Mouse (Mus musculus) Patski (cell line): ENCODE data around the gene Gad2. TPM values are rescaled to one million over a fixed set of nuclear protein-coding genes. Genes with fewer than 3 reads are reported as not detected.

Source experiments
- ATAC-seq: fragments of 100-300 bp; one replicate; pipeline ENCODE4 v1.8.0; 2021
- CTCF ChIA-PET: fragments of 350-600 bp; sonication (Branson Sonifier 250); formaldehyde crosslinking; loops from one replicate; lab custom pipeline; 2022; ENCODE audit warnings: inconsistent platforms; lab: Charles Lee
- POLR2A ChIA-PET: fragments of 350-600 bp; sonication (Branson Sonifier 250); formaldehyde crosslinking; loops from one replicate; lab custom pipeline; 2022; ENCODE audit warnings: antibody characterized with exemption, inconsistent platforms; lab: Charles Lee
- DNase-seq: peaks from one replicate; pipeline ENCODE4 v3.0.0-alpha.2; 2011; ENCODE audit warnings: low read depth, low spot score
- H3K27me3 ChIP-seq: fragments of 371-371 bp; one replicate; pipeline ENCODE4 v1.5.1; 2021
- CTCF ChIP-seq: fragments of 100-300 bp; IDR thresholded peaks from one replicate; pipeline ENCODE4 v1.5.1; 2021
- in situ Hi-C: fragments of 300-500 bp; cut with MboI; formaldehyde crosslinking; loops from 3 replicates; pipeline ENCODE4 v1.11.1; 2018; ENCODE audit warnings: low pct_unique_long_range_greater_than_20kb, mixed read lengths
- polyA plus RNA-seq: library from polyadenylated mRNA; unstranded; gene quantifications from one replicate; pipeline ENCODE4 v1.2.3, GENCODE M21; 2021

The Gad2 gene
- polyA plus RNA-seq, 1 experiment from 2014 or later: not detected

- ATAC-seq (peak; percentile 35), DNase-seq (no peak)
- ChIA-PET CTCF (no interaction called here), POLR2A (no interaction called here)
- TF ChIP-seq CTCF: no peak
- no peaks in the 10 kb centered on the region for H3K27me3 ChIP-seq
- in situ Hi-C loops: no loop called here
These were observed 29.8 kb downstream of the Gad2 start for GRCm38 (mm10) chr2:22651826-22652225.

- no peak for TF ChIP-seq CTCF
- in situ Hi-C loops: no loop called here
- DNase-seq: no peak
- ATAC-seq: no peak
- no peaks in the 10 kb centered on the region for H3K27me3 ChIP-seq
- ChIA-PET CTCF (no interaction called here), POLR2A (no interaction called here)
These were observed 41.7 kb downstream of the Gad2 start for GRCm38 (mm10) chr2:22663731-22664130.

- in situ Hi-C loops: no loop called here
- ATAC-seq: no peak
- no peaks in the 10 kb centered on the region for H3K27me3 ChIP-seq
- POLR2A ChIA-PET: interaction anchor here (0.7 kb wide), 1 partner anchor 17 kb away, joined by 3 read pairs; no protein-coding TSS in a partner anchor
- TF ChIP-seq CTCF: no peak
- DNase-seq: no peak
- CTCF ChIA-PET: interaction anchor here (1.3 kb wide), 1 partner anchor 18 kb away, joined by 3 read pairs; no protein-coding TSS in a partner anchor
These were observed 48.4 kb downstream of the Gad2 start for GRCm38 (mm10) chr2:22670415-22670814.

GRCm38 (mm10) chr2:22671348-22671747 is 49.3 kb downstream of the Gad2 start:
- TF ChIP-seq CTCF: no peak
- ATAC-seq (no peak), DNase-seq (peak; percentile 2)
- no peaks in the 10 kb centered on the region for H3K27me3 ChIP-seq
- CTCF ChIA-PET: no interaction called here
- in situ Hi-C loops: no loop called here
- POLR2A ChIA-PET: no interaction called here

- no peak for DNase-seq
- no peaks in the 10 kb centered on the region for H3K27me3 ChIP-seq
- in situ Hi-C loops: no loop called here
- ATAC-seq: no peak
- CTCF ChIA-PET: no interaction called here
- POLR2A ChIA-PET: no interaction called here
- no peak for TF ChIP-seq CTCF
These were observed 55.1 kb downstream of the Gad2 start for GRCm38 (mm10) chr2:22677066-22677465.

GRCm38 (mm10) chr2:22679944-22680343 is 57.9 kb downstream of the Gad2 start:
- CTCF ChIA-PET: no interaction called here
- TF ChIP-seq CTCF: no peak
- POLR2A ChIA-PET: no interaction called here
- in situ Hi-C loops: no loop called here
- ATAC-seq: no peak
- DNase-seq: no peak
- no peaks in the 10 kb centered on the region for H3K27me3 ChIP-seq

- no peak for ATAC-seq
- in situ Hi-C loops: no loop called here
- TF ChIP-seq CTCF: no peak
- ChIA-PET CTCF (no interaction called here), POLR2A (no interaction called here)
- DNase-seq: no peak
- H3K27me3 ChIP-seq: no peaks in the 10 kb centered on the region
These were observed 68.0 kb downstream of the Gad2 start for GRCm38 (mm10) chr2:22689969-22690368.

GRCm38 (mm10) chr2:22704780-22705727 is 83.0 kb downstream of the Gad2 start:
- in situ Hi-C loops: loop anchor here (25.0 kb wide), 1 partner anchor 1418 kb away; no protein-coding TSS in a partner anchor
- DNase-seq: no peak
- ATAC-seq: no peak

GRCm38 (mm10) chr2:22706233-22706632 is 84.2 kb downstream of the Gad2 start:
- POLR2A ChIA-PET: no interaction called here
- DNase-seq: no peak
- CTCF ChIA-PET: no interaction called here
- no peaks in the 10 kb centered on the region for H3K27me3 ChIP-seq
- TF ChIP-seq CTCF: no peak
- ATAC-seq: no peak
- in situ Hi-C loops: loop anchor here (25.0 kb wide), 1 partner anchor 1419 kb away; no protein-coding TSS in a partner anchor

More at GRCm38 (mm10) chr2:22704780-22705727, 83.0 kb downstream of the Gad2 start:
- no peaks in the 10 kb centered on the region for H3K27me3 ChIP-seq
- TF ChIP-seq CTCF: no peak
- ChIA-PET POLR2A (no interaction called here), CTCF (no interaction called here)

- in situ Hi-C loops: loop anchor here (5.0 to 25.0 kb wide), 2 partner anchors 764 to 1434 kb away; no protein-coding TSS in a partner anchor
These were observed 99.8 kb downstream of the Gad2 start for GRCm38 (mm10) chr2:22721522-22722470.

More at GRCm38 (mm10) chr2:22721522-22722470, 99.8 kb downstream of the Gad2 start:
- no peaks in the 10 kb centered on the region for H3K27me3 ChIP-seq
- ChIA-PET CTCF (interaction anchor here (0.8 to 1.2 kb wide), 2 partner anchors 52 to 86 kb away, joined by 3 read pairs; no protein-coding TSS in a partner anchor), POLR2A (no interaction called here)
- ATAC-seq: peak; percentile 73
- peak; percentile 81 for TF ChIP-seq CTCF
- peak; percentile 13 for DNase-seq
